Mouse (Mus musculus): ENCODE data around the gene Socs7.
"Not testable (repeated sequence)": the region's sequence is repeated elsewhere in the genome, so short reads cannot be mapped to it uniquely, and the experiment has no call there.

The Socs7 gene

DNA sequence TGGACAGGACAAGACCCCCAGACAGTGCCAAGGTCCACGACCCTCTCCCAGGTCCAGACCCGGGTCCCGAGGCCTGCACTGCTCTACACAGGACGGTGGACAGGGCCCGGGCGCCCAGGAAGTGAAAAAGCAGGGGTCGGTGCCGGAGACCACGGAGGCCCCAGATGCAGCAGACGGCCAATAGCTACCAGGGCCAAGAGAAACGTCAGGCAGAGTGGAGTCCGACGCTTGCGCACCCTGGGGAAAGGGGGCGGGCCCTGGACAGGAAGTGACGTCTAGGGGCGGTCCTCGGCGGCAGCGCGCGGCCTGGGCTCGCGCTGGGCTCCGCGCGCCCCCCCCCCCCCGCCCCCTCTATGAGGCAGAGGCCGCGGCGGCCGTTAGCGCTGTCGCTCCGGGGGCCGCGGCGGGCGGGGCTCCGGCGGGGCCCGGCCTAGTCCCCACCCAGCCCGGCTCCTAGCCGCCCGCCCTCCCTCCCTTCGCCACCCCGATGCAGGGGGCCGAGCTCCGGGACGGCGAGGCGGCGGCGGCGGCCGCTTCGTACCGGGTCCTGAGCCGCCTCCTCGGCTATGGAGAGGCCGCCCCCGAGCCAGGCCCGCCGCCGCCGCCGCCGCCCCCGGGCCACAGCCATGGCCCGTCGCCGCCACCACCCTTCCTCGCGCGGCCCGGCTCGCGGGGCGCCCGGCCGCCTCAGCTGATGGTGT lies at the start of gene Socs7:
TSS of gene Socs7 (plus strand) at position 604 of the 701 bp plus-strand sequence.
- DNase-seq (ENCODE audit: low spot score in 2 of 2), result peak; percentile 91 to 95

DNA sequence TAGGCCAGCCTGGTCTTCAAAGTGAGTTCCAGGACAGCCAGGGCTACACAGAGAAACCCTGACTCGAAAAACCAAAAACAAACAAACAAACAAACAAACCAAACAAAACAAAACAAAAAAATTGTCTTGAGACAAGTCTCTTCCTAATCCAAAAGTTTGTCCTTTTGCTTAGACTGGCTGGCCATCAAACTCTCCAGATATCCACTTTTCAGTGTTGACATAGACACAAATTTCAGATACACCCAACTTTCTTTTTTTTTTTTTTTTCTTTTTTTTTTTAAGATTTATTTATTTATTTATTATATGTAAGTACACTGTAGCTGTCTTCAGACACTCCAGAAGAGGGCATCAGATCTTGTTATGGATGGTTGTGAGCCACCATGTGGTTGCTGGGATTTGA lies 49.5 kb upstream of the Socs7 start:
- DNase-seq (ENCODE audit: low spot score in 2 of 2), result not testable (repeated sequence)

- DNase-seq (ENCODE audit: low spot score in 2 of 2), result no peak
Observed at GRCm38 (mm10) chr11:97314110-97314509, 48.2 kb upstream of the Socs7 start.

- DNase-seq (ENCODE audit: low spot score in 2 of 2), result no peak
Observed at GRCm38 (mm10) chr11:97314751-97315503, 47.4 kb upstream of the Socs7 start.

- peak; percentile 95 to 98 for DNase-seq (ENCODE audit: low spot score in 2 of 2)
Observed at GRCm38 (mm10) chr11:97315504-97316503, 46.5 kb upstream of the Socs7 start, which contains the start of gene Mrpl45. Mrpl45 (plus strand) TSS chr11:97315716.

DNA sequence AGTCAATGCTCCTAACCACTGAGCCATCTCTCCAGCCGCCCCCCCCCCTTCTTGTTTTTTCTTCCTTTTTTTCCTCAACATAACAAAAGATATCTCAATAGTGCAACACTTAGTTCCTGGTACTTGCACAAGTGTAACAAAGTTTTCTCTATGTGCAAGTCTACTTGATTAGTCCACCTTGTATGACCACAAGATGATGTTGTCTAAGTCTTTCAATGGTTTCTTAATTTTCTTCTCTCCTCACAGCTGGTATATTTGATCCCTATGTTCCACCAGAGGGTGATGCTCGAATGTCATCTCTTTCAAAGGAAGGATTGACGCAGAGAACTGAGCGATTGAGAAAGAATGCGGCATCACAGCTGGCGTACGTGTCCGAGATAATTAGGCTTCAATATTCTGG lies 41.2 kb upstream of the Socs7 start:
- no peak for DNase-seq (ENCODE audit: low spot score in 2 of 2)

- DNase-seq (ENCODE audit: low spot score in 2 of 2), result not testable (repeated sequence)
Observed at GRCm38 (mm10) chr11:97321894-97322600, 40.3 kb upstream of the Socs7 start.

DNA sequence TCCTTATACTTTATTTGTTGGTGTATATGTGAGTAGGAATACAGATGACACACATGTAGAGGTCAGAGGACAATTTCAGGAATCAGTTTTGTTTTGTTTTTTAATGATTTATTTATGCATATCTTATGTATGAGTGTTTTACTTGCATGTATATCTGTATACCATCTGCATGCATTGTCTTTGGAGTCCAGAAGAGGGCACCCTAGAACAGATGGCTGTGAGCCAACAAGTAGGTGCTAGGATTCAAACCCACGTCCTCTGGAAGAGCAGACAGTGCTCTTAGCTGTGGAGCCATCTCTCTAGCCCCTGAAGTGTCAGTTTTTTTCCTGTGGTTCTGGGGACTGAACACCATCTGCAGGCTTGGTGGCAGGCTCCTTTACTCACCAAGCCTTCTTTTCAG lies 37.1 kb upstream of the Socs7 start:
- no peak for DNase-seq (ENCODE audit: low spot score in 2 of 2)

GRCm38 (mm10) chr11:97328148-97328547 lies 34.2 kb upstream of the Socs7 start:
- DNase-seq (ENCODE audit: low spot score in 2 of 2), result peak in 1 of 2 experiments; percentile 62

DNA sequence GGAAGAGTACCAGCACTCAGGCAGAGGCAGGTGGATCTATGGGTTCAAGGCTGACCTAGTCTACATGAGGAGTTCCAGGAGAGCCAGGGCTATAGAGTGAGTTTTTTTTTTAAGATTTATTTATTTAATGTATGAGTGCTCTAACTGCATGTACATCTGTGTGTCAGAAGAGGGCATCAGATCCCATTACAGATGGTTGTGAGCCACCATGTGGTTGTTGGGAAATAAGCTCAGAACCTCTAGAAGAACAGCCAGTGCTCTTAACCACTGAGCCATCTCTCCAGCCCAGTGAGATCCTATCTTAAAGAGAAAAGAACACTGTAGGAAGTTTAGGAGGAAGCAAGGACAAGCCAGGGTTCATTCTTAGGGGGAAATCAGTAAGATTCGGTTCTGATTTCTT lies 32.0 kb upstream of the Socs7 start:
- DNase-seq (ENCODE audit: low spot score in 2 of 2), result no peak

GRCm38 (mm10) chr11:97331231-97332190 lies 30.8 kb upstream of the Socs7 start:
- DNase-seq (ENCODE audit: low spot score in 2 of 2), result no peak

- no peak for DNase-seq (ENCODE audit: low spot score in 2 of 2)
Observed at GRCm38 (mm10) chr11:97333044-97333443, 29.3 kb upstream of the Socs7 start.

DNA sequence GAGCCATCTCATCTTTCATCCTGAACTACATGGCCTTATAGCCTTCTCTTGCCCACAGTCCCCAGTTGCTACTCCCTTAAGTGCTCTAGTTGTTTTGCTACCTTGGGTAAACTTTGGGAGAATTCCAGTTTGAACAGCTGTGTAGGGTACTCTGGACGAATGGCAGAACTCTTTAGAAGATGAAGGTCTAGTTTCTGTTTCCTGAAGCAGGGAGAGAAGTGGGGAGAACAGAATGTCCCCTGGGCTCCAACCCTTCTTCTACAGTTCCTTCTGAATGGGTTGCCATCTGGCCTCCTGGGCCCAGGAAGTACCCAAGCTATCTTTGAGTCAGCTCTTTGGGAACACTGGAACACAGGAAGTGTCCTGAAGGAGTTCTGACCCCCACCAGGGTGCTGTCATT lies 28.5 kb upstream of the Socs7 start:
- no peak for DNase-seq (ENCODE audit: low spot score in 2 of 2)

- no peak for DNase-seq (ENCODE audit: low spot score in 2 of 2)
Observed at GRCm38 (mm10) chr11:97334400-97334799, 28.0 kb upstream of the Socs7 start.

GRCm38 (mm10) chr11:97336238-97336637 lies 26.1 kb upstream of the Socs7 start:
- DNase-seq (ENCODE audit: low spot score in 2 of 2), result no peak

GRCm38 (mm10) chr11:97336751-97337345 lies 25.5 kb upstream of the Socs7 start:
- no peak for DNase-seq (ENCODE audit: low spot score in 2 of 2)

DNA sequence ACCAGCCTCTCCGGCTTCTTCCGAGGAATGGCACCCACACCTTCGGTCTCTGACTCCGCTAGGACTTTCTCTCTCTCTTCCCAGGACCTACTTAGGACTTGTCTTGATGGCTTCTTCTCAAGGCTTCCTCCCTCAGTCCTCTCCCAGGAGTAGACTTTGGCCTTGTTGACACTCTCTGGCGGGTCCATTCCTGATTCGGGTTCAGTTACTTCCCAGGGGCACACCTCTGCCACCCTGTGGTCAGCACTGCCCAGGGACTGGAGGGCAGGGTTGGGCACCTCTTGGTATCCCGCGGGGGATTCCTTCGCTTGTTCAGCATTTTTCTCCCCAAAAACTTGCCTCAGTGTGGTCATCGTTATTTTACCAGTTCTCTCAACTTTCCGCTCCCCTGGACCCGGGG lies 25.0 kb upstream of the Socs7 start:
- DNase-seq (ENCODE audit: low spot score in 2 of 2), result no peak

DNA sequence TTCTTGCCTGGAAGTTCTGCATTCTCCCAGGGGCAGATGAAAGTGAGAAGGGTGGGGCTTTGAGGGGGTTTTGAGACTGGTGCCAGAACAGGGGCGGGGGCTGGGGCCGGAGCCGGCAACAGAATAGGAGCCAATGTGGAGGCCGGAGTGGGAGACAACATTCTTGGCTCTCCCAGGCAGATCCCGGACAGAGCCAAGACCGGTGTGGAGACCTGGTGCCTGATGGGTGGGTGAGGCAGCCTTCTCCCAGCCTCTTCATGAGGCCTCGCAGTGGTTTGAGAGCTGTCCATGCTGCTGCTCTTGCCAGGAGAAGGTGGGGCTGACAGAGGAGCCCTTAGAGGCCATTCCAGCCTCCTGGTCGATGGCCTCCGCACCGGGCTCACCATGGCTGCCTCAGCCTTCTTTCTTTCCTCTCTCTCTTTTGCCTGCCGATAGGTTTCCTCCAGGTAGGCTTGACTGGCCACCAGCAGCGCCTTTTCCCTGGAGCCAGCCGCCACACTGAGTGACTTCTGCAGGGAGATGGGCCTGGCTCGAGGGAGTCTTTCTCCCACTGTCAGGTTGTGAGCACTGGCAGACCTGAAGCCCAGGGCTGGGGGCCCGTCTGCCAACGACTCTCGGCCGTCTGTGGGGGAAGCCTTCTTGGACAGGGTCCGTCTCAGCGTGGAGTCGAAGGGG lies 23.9 kb upstream of the Socs7 start:
- no peak for DNase-seq (ENCODE audit: low spot score in 2 of 2)

DNA sequence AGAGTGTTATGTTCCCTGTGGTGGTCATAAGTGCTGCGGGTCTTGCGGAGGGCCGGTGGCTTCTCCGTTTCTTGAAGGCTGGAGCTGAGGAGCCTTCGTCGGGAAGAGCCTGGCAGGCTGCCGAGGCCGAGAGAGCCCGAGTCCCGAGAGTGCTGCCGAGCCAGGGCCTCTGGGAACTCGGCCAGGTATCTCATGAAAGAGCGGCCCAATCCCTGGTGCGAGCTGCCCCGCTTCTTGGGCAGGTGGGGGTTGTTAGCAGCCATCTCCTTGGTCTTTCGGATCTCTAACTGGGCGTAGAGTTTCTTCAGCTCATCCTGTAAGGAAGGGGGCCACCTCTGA lies 23.4 kb upstream of the Socs7 start:
- peak; percentile 51 to 72 for DNase-seq (ENCODE audit: low spot score in 2 of 2)

Measured in frontal cortex, postnatal 10 days (tissue).